Mouse (Mus musculus): ENCODE results near the gene Inpp5e.

GRCm38 (mm10) chr2:26443876-26444275 is 34.9 kb upstream of the Inpp5e start:
- TF ChIP-seq CTCF (IDR thresholded peaks at IDR 0.05; ENCODE audit: extremely low read depth, insufficient read depth, low read length) = no peak
- no peak for TF ChIP-seq POLR2A (IDR thresholded peaks at IDR 0.05; ENCODE audit: extremely low read depth, insufficient read depth, low read length)
